Mouse (Mus musculus): Measurements from ENCODE around the gene Lekr1. TPM values are rescaled to one million over a fixed set of nuclear protein-coding genes. Genes with fewer than 3 reads are reported as not detected.

Lekr1 gene
- polyA plus RNA-seq, 1 experiment, result 0.39 TPM

DNA sequence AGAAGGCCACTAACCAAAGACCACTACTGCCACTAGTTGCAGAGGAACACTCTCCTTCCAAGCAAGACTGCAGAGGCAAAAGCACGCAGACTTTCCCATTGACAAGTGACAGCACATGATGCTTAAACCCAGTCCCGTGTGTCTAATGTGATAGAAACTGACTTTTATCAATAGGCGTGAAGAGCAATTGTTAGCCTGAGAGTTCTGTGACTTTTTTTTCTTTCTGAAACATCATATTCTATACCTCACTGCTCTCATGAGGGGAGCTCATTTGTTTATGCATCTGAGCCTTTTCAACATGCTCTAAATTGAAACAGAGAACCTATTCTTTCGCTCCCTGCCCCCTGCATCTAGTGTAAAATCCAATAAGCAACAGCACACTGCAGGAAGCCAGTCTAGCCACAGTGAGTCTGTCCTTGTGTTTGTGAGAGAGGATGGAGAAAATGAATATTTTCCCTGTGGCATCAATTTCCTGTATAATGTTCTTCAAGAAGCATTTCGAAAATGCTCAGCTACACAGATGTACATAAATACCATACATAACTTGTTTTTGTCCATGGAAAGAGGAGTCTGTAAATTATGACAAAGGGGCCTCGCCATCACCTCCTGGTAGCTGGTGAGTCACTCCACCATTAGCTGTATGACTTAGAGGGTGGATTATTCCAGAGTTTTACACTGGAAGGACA is 38.9 kb upstream of the Lekr1 start:
- Histone ChIP-seq H3K27me3 (ENCODE audit: control insufficient read depth, insufficient read depth, insufficient read length) (no peaks in the 10 kb centered on the region), H3ac (ENCODE audit: control insufficient read depth, insufficient read length, low read depth) (no peak overlapping the region), H3K36me3 (ENCODE audit: control insufficient read depth, insufficient read depth) (no peaks in the 10 kb centered on the region), H3K79me2 (ENCODE audit: control insufficient read depth, insufficient read depth) (no peaks in the 10 kb centered on the region), H3K4me3 (ENCODE audit: insufficient read depth, poor library complexity, severe bottlenecking) (no peak overlapping the region), H3K79me3 (ENCODE audit: low read depth) (no peaks in the 10 kb centered on the region)
- peak; percentile 11 for TF ChIP-seq FOSL1 (IDR thresholded peaks at IDR 0.05; ENCODE audit: insufficient read depth, low read length, poor library complexity, severe bottlenecking)
- TF ChIP-seq CTCF (IDR thresholded peaks at IDR 0.05; ENCODE audit: control insufficient read depth, insufficient read depth, insufficient read length), result no peak

DNA sequence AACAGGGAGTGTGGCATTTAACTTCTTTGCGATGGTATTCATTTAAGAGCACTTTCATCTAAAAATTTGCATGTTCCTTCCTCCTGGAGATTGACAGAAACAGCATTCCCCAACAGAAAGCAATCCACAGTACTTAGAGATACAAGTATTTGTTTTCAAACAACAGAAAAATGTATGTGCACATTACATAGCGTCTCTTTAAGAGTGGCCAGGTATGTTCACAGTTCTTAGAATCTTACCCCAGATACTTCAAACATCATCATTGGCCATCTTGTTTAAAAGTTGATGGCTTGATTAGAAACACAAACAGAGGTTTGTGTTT is 38.4 kb upstream of the Lekr1 start:
- no peaks in the 10 kb centered on the region for H3K79me3 ChIP-seq (ENCODE audit: low read depth)
- H3K79me2 ChIP-seq (ENCODE audit: control insufficient read depth, insufficient read depth), result no peaks in the 10 kb centered on the region
- TF ChIP-seq MYOG (IDR thresholded peaks at IDR 0.05; ENCODE audit: control insufficient read depth, extremely low read depth, insufficient read length), result no peak
- no peak for TF ChIP-seq MYOD1 (IDR thresholded peaks at IDR 0.05; ENCODE audit: control insufficient read depth, insufficient read length, low read depth)
- TF ChIP-seq FOSL1 (IDR thresholded peaks at IDR 0.05; ENCODE audit: insufficient read depth, low read length, poor library complexity, severe bottlenecking), result no peak
- TF ChIP-seq MAX (IDR thresholded peaks at IDR 0.05), result no peak
- no peak for TF ChIP-seq CTCF (IDR thresholded peaks at IDR 0.05; ENCODE audit: control insufficient read depth, insufficient read depth, insufficient read length)
- no peak for TF ChIP-seq CEBPB (IDR thresholded peaks at IDR 0.05; ENCODE audit: low read depth)
- no peak for TF ChIP-seq USF1 (IDR thresholded peaks at IDR 0.05; ENCODE audit: low read depth)
- no peak overlapping the region for H3K4me3 ChIP-seq (ENCODE audit: insufficient read depth, poor library complexity, severe bottlenecking)
- H3K27me3 ChIP-seq (ENCODE audit: control insufficient read depth, insufficient read depth, insufficient read length), result no peaks in the 10 kb centered on the region
- no peak overlapping the region for H3ac ChIP-seq (ENCODE audit: control insufficient read depth, insufficient read length, low read depth)
- H3K36me3 ChIP-seq (ENCODE audit: control insufficient read depth, insufficient read depth), result no peaks in the 10 kb centered on the region

DNA sequence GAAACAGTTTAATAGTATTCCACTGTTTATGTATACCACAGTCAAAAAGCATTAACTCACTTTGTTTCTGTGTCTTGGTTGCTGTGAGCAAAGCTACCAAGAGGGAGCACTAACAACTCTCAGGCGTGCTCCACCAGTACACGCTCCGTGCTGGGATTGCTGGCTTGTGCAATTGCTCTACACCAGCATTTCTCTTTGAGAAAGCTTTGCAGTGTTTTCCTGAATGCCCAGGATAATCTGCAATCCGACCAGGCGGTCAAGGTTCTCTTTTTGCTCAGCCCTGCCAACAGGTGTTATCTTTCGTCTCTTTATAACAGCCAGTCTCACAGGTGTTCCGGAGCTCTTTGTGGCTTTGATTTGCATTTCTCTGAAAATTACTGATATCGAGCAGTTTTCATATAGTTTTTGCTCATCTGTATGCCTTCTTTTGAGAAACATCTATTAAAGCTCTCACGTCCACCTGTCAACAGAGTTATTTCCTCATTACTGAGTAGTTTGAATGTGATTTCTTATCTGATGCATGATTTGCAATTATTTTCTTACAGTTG is 36.4 kb upstream of the Lekr1 start:
- Histone ChIP-seq H3K79me3 (ENCODE audit: low read depth) (no peaks in the 10 kb centered on the region), H3K4me3 (ENCODE audit: insufficient read depth, poor library complexity, severe bottlenecking) (no peak overlapping the region), H3K79me2 (ENCODE audit: control insufficient read depth, insufficient read depth) (no peaks in the 10 kb centered on the region), H3K27me3 (ENCODE audit: control insufficient read depth, insufficient read depth, insufficient read length) (no peaks in the 10 kb centered on the region), H3K36me3 (ENCODE audit: control insufficient read depth, insufficient read depth) (no peaks in the 10 kb centered on the region), H3ac (ENCODE audit: control insufficient read depth, insufficient read length, low read depth) (no peak overlapping the region)
- TF ChIP-seq FOSL1 (IDR thresholded peaks at IDR 0.05; ENCODE audit: insufficient read depth, low read length, poor library complexity, severe bottlenecking) (no peak), MAX (IDR thresholded peaks at IDR 0.05) (no peak), CEBPB (IDR thresholded peaks at IDR 0.05; ENCODE audit: low read depth) (no peak), MYOG (IDR thresholded peaks at IDR 0.05; ENCODE audit: control insufficient read depth, extremely low read depth, insufficient read length) (no peak), MYOD1 (IDR thresholded peaks at IDR 0.05; ENCODE audit: control insufficient read depth, insufficient read length, low read depth) (no peak), CTCF (IDR thresholded peaks at IDR 0.05; ENCODE audit: control insufficient read depth, insufficient read depth, insufficient read length) (no peak), USF1 (IDR thresholded peaks at IDR 0.05; ENCODE audit: low read depth) (no peak)

DNA sequence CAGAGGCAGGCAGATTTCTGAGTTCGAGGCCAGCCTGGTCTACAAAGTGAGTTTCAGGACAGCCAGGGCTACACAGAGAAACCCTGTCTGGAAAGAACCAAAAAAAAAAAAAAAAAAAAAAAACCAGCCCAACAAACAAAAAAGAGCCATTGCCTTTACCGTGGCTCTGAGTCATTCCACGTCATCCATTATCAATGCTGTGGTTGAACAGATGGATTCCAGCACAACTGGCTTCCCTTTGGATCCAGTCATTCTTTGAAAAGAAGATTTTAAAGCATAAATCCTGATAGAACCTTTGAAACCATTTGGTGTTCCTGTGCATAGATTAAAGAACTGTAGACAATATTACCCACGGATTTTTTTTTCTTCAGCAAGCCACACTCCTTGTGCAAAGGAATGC is 32.4 kb upstream of the Lekr1 start:
- Histone ChIP-seq H3K36me3 (ENCODE audit: control insufficient read depth, insufficient read depth) (no peaks in the 10 kb centered on the region), H3ac (ENCODE audit: control insufficient read depth, insufficient read length, low read depth) (no peak overlapping the region), H3K27me3 (ENCODE audit: control insufficient read depth, insufficient read depth, insufficient read length) (no peaks in the 10 kb centered on the region), H3K4me3 (ENCODE audit: insufficient read depth, poor library complexity, severe bottlenecking) (no peak overlapping the region), H3K79me2 (ENCODE audit: control insufficient read depth, insufficient read depth) (no peaks in the 10 kb centered on the region), H3K79me3 (ENCODE audit: low read depth) (no peaks in the 10 kb centered on the region)
- TF ChIP-seq MYOD1 (IDR thresholded peaks at IDR 0.05; ENCODE audit: control insufficient read depth, insufficient read length, low read depth) (peak; percentile 84), MAX (IDR thresholded peaks at IDR 0.05) (no peak), FOSL1 (IDR thresholded peaks at IDR 0.05; ENCODE audit: insufficient read depth, low read length, poor library complexity, severe bottlenecking) (peak; percentile 92)

DNA sequence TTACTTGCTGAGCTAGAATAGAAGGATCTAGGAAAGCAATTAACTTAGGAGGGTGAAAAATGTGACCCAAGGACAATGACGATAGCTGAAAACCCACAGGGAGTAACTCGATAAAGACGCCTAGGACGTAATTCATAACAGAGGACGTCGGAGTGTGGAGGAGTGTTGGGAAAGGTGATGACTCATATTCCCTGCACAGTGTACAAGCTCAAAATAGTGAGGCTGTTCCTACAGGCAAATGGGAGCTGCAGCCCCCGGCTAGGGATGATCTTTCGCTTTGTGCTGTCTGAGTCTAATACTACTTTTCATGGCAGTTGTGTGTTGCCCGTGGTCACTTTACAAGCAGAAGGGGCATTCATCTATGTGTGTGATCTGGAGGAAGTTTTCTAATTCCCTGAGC is 30.0 kb upstream of the Lekr1 start:
- peak; percentile 73 for TF ChIP-seq FOSL1 (IDR thresholded peaks at IDR 0.05; ENCODE audit: insufficient read depth, low read length, poor library complexity, severe bottlenecking)
- TF ChIP-seq MYOG (IDR thresholded peaks at IDR 0.05; ENCODE audit: control insufficient read depth, extremely low read depth, insufficient read length), result no peak
- TF ChIP-seq CTCF (IDR thresholded peaks at IDR 0.05; ENCODE audit: control insufficient read depth, insufficient read depth, insufficient read length), result no peak
- TF ChIP-seq USF1 (IDR thresholded peaks at IDR 0.05; ENCODE audit: low read depth), result no peak
- peak; percentile 78 for TF ChIP-seq CEBPB (IDR thresholded peaks at IDR 0.05; ENCODE audit: low read depth)
- peak; percentile 20 for TF ChIP-seq MYOD1 (IDR thresholded peaks at IDR 0.05; ENCODE audit: control insufficient read depth, insufficient read length, low read depth)
- TF ChIP-seq MAX (IDR thresholded peaks at IDR 0.05), result no peak
- Histone ChIP-seq H3K27me3 (ENCODE audit: control insufficient read depth, insufficient read depth, insufficient read length) (no peaks in the 10 kb centered on the region), H3K36me3 (ENCODE audit: control insufficient read depth, insufficient read depth) (no peaks in the 10 kb centered on the region)

DNA sequence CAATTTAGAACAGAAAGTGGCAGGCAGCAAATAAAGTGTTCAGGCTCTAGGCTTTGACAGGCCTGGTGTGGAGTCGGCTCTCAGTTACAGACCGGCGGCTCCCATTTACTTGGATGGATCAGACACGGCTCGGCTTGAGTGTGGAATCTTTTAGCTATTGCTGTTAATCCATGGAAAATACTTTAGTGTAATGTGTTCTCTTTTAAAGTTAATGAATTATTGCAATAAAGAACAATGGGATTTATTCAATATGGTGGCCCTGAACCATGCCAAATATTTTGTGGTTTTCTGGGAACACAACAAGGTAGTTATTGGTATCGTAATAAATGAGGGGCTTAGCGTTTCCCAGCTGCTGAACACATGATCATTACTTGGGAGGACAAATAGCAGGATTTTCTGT is 28.7 kb upstream of the Lekr1 start:
- Histone ChIP-seq H3ac (ENCODE audit: control insufficient read depth, insufficient read length, low read depth) (no peak overlapping the region), H3K4me3 (ENCODE audit: insufficient read depth, poor library complexity, severe bottlenecking) (no peak overlapping the region), H3K36me3 (ENCODE audit: control insufficient read depth, insufficient read depth) (no peaks in the 10 kb centered on the region), H3K79me2 (ENCODE audit: control insufficient read depth, insufficient read depth) (no peaks in the 10 kb centered on the region), H3K27me3 (ENCODE audit: control insufficient read depth, insufficient read depth, insufficient read length) (no peaks in the 10 kb centered on the region), H3K79me3 (ENCODE audit: low read depth) (no peaks in the 10 kb centered on the region)
- TF ChIP-seq FOSL1 (IDR thresholded peaks at IDR 0.05; ENCODE audit: insufficient read depth, low read length, poor library complexity, severe bottlenecking), result no peak
- TF ChIP-seq USF1 (IDR thresholded peaks at IDR 0.05; ENCODE audit: low read depth), result no peak
- TF ChIP-seq CTCF (IDR thresholded peaks at IDR 0.05; ENCODE audit: control insufficient read depth, insufficient read depth, insufficient read length), result no peak

More for the DNA sequence above, 30.0 kb upstream of the Lekr1 start:
- Histone ChIP-seq H3ac (ENCODE audit: control insufficient read depth, insufficient read length, low read depth) (no peak overlapping the region), H3K4me3 (ENCODE audit: insufficient read depth, poor library complexity, severe bottlenecking) (no peak overlapping the region), H3K79me2 (ENCODE audit: control insufficient read depth, insufficient read depth) (no peaks in the 10 kb centered on the region), H3K79me3 (ENCODE audit: low read depth) (no peaks in the 10 kb centered on the region)

All from C2C12 (cell line).